Mouse (Mus musculus): ENCODE results near the gene Lum.

DNA sequence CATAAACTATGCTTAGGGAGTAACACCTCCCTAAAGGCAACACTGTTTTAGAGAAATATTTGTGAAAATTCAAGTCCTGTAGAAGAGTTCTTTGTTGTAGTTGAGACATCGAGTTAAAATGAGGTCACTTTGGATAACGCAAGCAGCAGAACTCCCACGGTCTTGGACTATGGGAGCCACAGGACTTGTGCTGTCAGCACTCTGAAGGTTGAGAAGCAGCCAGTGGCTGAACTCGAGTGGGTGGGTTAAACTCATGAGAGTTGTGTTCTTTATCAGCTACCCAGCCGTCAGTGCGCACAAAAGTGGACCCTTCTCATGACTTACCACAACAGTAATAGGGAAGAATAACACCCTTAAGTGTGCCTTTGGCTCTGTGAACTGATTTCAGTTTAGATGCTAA is 24.6 kb downstream of the Lum start:
- TF ChIP-seq CTCF (IDR thresholded peaks at IDR 0.05; ENCODE audit: low read depth) (no peak), EP300 (IDR thresholded peaks at IDR 0.05; ENCODE audit: low read depth) (no peak)

Data from liver, embryonic 14.5 days (tissue).